Mouse (Mus musculus): ENCODE data around the gene Copb1.

Copb1 gene

GRCm38 (mm10) chr7:114169996-114170395 lies 84.5 kb downstream of the Copb1 start:
- no peak for DNase-seq (ENCODE audit: low spot score in 2 of 2)

- no peak for DNase-seq (ENCODE audit: low spot score in 2 of 2)
Observed at GRCm38 (mm10) chr7:114169381-114169780, 85.1 kb downstream of the Copb1 start.

Measured in spleen, postnatal 36 days (tissue).